Mouse (Mus musculus): Measurements from ENCODE around the gene Cxcr6. TPM values are rescaled to one million over a fixed set of nuclear protein-coding genes. Genes with fewer than 3 reads are reported as not detected.

Cxcr6 gene
- polyA plus RNA-seq, 1 experiment from 2014 or later: 0.06 TPM

GRCm38 (mm10) chr9:123815996-123816395 lies 9.7 kb downstream of the Cxcr6 start:
- H3K27me3 ChIP-seq: no peaks in the 10 kb centered on the region
- no peak for TF ChIP-seq CTCF (IDR thresholded peaks at IDR 0.05)
- DNase-seq (ENCODE audit: low read depth, low spot score) (no peak), ATAC-seq (no peak)
- POLR2A ChIA-PET: interaction anchor here (1.5 kb wide), 1 partner anchor 20 kb away, joined by 3 read pairs; no protein-coding TSS in a partner anchor
- CTCF ChIA-PET: no interaction called here
- in situ Hi-C loops (cut with MboI; ENCODE audit: low pct_unique_long_range_greater_than_20kb): no loop called here

GRCm38 (mm10) chr9:123818601-123819000 lies 12.3 kb downstream of the Cxcr6 start:
- ATAC-seq: no peak
- ChIA-PET CTCF (no interaction called here), POLR2A (no interaction called here)
- H3K27me3 ChIP-seq: no peaks in the 10 kb centered on the region
- TF ChIP-seq CTCF (IDR thresholded peaks at IDR 0.05): no peak
- in situ Hi-C loops (cut with MboI; ENCODE audit: low pct_unique_long_range_greater_than_20kb): no loop called here
- DNase-seq (ENCODE audit: low read depth, low spot score): no peak

DNA sequence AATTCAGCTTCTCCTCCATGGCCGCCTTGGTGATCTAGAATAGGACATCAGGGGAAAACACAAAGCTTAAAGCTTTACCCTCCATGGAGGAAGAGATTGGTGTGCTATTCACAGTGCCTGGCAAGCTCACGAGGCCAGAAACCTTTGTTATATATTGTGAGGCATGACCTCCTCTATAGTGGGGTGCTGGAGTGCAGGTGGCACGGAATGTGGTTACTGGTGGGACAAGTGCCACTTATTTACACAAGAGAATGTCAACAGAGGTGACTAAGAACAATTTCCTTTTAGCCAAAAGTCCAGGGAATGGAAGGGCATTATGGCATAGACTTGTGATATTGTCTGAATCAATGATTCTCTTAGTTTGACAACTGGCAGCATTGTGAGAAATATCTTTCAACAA lies 20.4 kb downstream of the Cxcr6 start:
- H3K27me3 ChIP-seq: no peaks in the 10 kb centered on the region
- in situ Hi-C loops (cut with MboI; ENCODE audit: low pct_unique_long_range_greater_than_20kb): no loop called here
- ChIA-PET CTCF (interaction anchor here (1.1 kb wide), 1 partner anchor 11 kb away, joined by 3 read pairs; no protein-coding TSS in a partner anchor), POLR2A (no interaction called here)
- ATAC-seq (no peak), DNase-seq (ENCODE audit: low read depth, low spot score) (no peak)
- no peak for TF ChIP-seq CTCF (IDR thresholded peaks at IDR 0.05)

DNA sequence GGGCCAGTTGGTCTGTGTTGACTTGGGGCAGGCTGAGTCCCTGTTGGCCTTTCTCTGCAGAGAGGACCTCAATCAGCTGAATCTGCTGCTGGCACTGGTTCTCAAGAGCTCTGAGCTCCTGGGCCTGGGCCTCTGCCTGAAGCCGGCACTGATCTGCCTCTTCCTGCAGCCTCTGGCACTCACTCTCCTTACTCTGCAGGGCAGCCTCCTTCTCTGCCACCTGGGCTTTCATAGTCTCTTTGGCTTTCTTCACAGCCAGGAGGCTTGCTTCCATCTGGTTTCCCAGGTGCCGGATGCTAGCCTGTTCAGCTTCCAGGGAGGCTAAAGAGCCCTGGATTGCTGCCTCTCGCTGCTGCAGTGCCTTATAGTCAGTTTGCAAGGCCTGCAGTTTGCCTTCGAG lies 22.6 kb downstream of the Cxcr6 start:
- in situ Hi-C loops (cut with MboI; ENCODE audit: low pct_unique_long_range_greater_than_20kb): no loop called here
- CTCF ChIA-PET: interaction anchor here (1.3 kb wide), 1 partner anchor 20 kb away, joined by 3 read pairs; no protein-coding TSS in a partner anchor
- POLR2A ChIA-PET: interaction anchor here (1.1 kb wide), 1 partner anchor 14 kb away, joined by 3 read pairs; no protein-coding TSS in a partner anchor
- no peak for TF ChIP-seq CTCF (IDR thresholded peaks at IDR 0.05)
- no peak for DNase-seq (ENCODE audit: low read depth, low spot score)
- ATAC-seq: no peak
- no peaks in the 10 kb centered on the region for H3K27me3 ChIP-seq

GRCm38 (mm10) chr9:123835851-123836250 lies 29.6 kb downstream of the Cxcr6 start:
- ATAC-seq (no peak), DNase-seq (ENCODE audit: low read depth, low spot score) (no peak)
- ChIA-PET CTCF (no interaction called here), POLR2A (no interaction called here)
- in situ Hi-C loops (cut with MboI; ENCODE audit: low pct_unique_long_range_greater_than_20kb): no loop called here
- no peaks in the 10 kb centered on the region for H3K27me3 ChIP-seq
- no peak for TF ChIP-seq CTCF (IDR thresholded peaks at IDR 0.05)

DNA sequence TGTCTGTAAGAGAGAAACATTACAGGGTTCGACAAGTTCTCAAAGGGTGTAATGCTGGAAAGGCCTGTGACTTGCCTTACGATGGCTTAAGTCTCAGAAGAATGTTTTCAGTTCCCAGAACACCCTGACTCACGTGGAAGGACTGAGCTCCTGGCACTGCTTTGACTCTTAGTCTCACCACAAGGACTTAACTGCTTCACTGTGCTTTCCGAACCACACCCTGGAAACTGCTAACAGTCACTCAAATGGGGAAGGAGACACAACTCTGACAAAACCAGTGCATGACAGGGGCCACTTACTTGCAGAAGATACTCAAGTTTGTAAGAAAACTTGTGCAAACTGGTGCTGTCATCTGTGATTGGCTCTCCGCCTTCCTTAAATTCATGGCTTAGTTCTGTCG lies 34.0 kb downstream of the Cxcr6 start:
- TF ChIP-seq CTCF (IDR thresholded peaks at IDR 0.05): no peak
- ATAC-seq (no peak), DNase-seq (ENCODE audit: low read depth, low spot score) (no peak)
- CTCF ChIA-PET: no interaction called here
- H3K27me3 ChIP-seq: no peaks in the 10 kb centered on the region
- POLR2A ChIA-PET: no interaction called here
- in situ Hi-C loops (cut with MboI; ENCODE audit: low pct_unique_long_range_greater_than_20kb): no loop called here

DNA sequence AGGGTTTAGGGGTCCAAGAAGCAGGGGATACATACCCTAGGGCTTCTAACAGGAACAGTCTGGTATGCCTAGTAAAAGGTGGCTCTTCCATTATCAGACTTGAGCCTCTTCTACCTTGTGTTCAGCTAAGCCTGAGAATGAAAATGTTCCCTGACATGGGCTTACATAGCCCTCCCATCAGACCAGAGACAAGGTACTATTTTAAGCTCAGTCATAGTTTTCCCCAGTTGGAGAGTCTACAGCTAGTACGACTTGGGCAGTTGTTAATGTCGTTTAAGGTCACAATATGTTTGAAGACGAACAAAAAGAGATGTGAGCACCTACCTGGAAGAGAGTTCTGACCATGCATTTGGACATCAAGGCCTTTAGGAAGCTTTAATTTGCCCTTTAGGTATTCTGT lies 38.2 kb downstream of the Cxcr6 start:
- ATAC-seq (no peak), DNase-seq (ENCODE audit: low read depth, low spot score) (no peak)
- no peaks in the 10 kb centered on the region for H3K27me3 ChIP-seq
- POLR2A ChIA-PET: interaction anchor here (0.9 kb wide), 1 partner anchor 17 kb away, joined by 3 read pairs; no protein-coding TSS in a partner anchor
- CTCF ChIA-PET: interaction anchor here (1.1 kb wide), 2 partner anchors 10 to 42 kb away, joined by 3 read pairs; no protein-coding TSS in a partner anchor
- in situ Hi-C loops (cut with MboI; ENCODE audit: low pct_unique_long_range_greater_than_20kb): no loop called here
- no peak for TF ChIP-seq CTCF (IDR thresholded peaks at IDR 0.05)

DNA sequence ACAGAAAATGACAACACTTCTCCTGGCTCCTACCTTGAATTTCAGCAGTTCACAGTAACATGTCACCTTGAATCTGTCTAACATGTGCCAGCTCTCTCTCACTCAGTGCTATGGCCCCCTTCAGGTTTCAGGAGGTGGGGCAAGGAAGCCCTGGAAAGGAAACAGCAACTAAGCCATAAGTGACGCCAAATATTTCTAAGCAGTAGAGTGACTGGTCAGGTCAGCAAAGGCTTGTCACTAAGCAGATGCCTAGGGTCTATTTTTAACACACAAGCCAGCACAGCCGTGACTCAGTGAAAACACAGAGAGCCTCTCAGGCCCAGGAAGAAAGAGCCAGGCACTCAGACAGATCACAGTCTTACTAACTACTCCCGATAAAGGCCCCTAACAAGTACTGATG lies 38.8 kb downstream of the Cxcr6 start:
- in situ Hi-C loops (cut with MboI; ENCODE audit: low pct_unique_long_range_greater_than_20kb): no loop called here
- DNase-seq (ENCODE audit: low read depth, low spot score) (no peak), ATAC-seq (peak; percentile 57)
- ChIA-PET POLR2A (no interaction called here), CTCF (interaction anchor here (1.1 kb wide), 2 partner anchors 9 to 42 kb away, joined by 3 read pairs; no protein-coding TSS in a partner anchor)
- TF ChIP-seq CTCF (IDR thresholded peaks at IDR 0.05): no peak
- no peaks in the 10 kb centered on the region for H3K27me3 ChIP-seq

DNA sequence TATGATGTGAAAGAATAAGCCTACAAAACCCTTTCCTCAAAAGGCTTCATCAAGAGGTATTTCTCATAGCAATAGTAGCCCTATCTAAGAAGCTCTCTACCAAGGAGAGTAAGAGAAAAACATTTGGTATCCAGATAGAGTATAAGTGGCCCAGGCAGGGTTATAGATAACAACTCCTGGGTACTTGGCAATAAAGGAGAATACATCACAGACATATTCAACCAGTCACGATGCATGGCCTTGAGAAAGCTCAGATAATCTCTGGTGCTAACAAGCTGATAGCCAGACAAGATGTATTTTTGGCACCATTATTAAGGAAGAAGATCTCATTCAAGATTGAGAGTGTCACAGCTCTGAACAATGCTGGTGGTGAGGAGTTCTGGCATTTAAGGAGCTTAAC lies 40.2 kb downstream of the Cxcr6 start:
- DNase-seq (ENCODE audit: low read depth, low spot score): no peak
- H3K27me3 ChIP-seq: no peaks in the 10 kb centered on the region
- in situ Hi-C loops (cut with MboI; ENCODE audit: low pct_unique_long_range_greater_than_20kb): no loop called here
- no peak for ATAC-seq
- ChIA-PET POLR2A (no interaction called here), CTCF (interaction anchor here (0.6 to 1.2 kb wide), 2 partner anchors 12 to 42 kb away, joined by 3 read pairs; no protein-coding TSS in a partner anchor)
- no peak for TF ChIP-seq CTCF (IDR thresholded peaks at IDR 0.05)

- ATAC-seq: no peak
- DNase-seq (ENCODE audit: low read depth, low spot score): no peak
- ChIA-PET POLR2A (no interaction called here), CTCF (no interaction called here)
- in situ Hi-C loops (cut with MboI; ENCODE audit: low pct_unique_long_range_greater_than_20kb): no loop called here
- TF ChIP-seq CTCF (IDR thresholded peaks at IDR 0.05): no peak
- H3K27me3 ChIP-seq: no peaks in the 10 kb centered on the region
Measured at GRCm38 (mm10) chr9:123849976-123850695, 43.9 kb downstream of the Cxcr6 start.

GRCm38 (mm10) chr9:123850705-123851061 lies 44.4 kb downstream of the Cxcr6 start:
- no peaks in the 10 kb centered on the region for H3K27me3 ChIP-seq
- in situ Hi-C loops (cut with MboI; ENCODE audit: low pct_unique_long_range_greater_than_20kb): no loop called here
- DNase-seq (ENCODE audit: low read depth, low spot score) (no peak), ATAC-seq (peak; percentile 8)
- ChIA-PET CTCF (no interaction called here), POLR2A (no interaction called here)
- TF ChIP-seq CTCF (IDR thresholded peaks at IDR 0.05): no peak
